Mouse (Mus musculus) liver, embryonic 14.5 days (tissue): ENCODE measurements around the gene Tmem88.

Experiments used
- CTCF ChIP-seq: IDR thresholded peaks from 2 replicates; pipeline ENCODE4 v1.5.1; 2016; ENCODE audit warnings: antibody characterized with exemption, low read depth, control low read depth
- EP300 ChIP-seq: IDR thresholded peaks from 2 replicates; pipeline ENCODE4 v1.6.1; 2016; ENCODE audit warnings: antibody characterized with exemption, low read depth

DNA sequence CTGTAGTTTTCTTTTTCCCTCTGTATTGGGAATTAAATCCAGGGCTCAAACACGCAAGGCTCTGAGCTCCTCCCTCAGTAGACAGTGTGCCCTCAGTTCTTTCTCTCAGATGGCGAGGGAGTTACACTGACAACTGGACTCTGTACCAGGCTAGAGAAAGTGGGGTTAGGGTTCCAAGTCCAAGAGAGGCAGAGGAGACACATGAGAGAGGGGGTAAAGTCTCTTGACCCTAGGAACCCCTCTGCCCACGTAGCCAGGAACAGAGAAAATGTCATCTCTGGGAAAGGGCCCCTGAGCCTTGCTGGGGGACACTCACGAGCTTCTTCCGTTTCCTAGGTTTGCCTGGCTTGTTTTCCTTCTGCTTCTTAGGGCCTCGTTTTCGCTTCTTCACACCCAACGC lies 33.7 kb downstream of the Tmem88 start:
- no peak for TF ChIP-seq CTCF
- no peak for TF ChIP-seq EP300
